Comparison of ENCODE assay signal across 8 mouse cellular contexts in genomic region chr17:51811086-51811868, GRCm38 (mm10). TPM values are rescaled to one million over a fixed set of nuclear protein-coding genes. Genes with fewer than 3 reads are reported as not detected.
DNase-seq lines count a peak whose midpoint lies in the region; ATAC-seq and TF ChIP-seq lines count a peak whose summit lies in the region.

No protein-coding gene starts in this region.

- no peaks in the 10 kb centered on the region; the same call in 1 of the 2 replicates for H3K36me3 ChIP-seq in heart, embryonic 13.5 days
- H3K36me3 ChIP-seq in kidney, embryonic 15.5 days: no peaks in the 10 kb centered on the region
- no peaks in the 10 kb centered on the region for H3K36me3 ChIP-seq in stomach, postnatal 0 days (ENCODE audit: control insufficient read depth, insufficient read depth, low read length)

- 4% methylated on average over 8 of the region's 8 CpGs for WGBS in heart, embryonic 13.5 days
- WGBS in kidney, embryonic 15.5 days: 8% methylated on average over 8 of the region's 8 CpGs
- 18% methylated on average over 8 of the region's 8 CpGs for WGBS in stomach, postnatal 0 days

- ATAC-seq in heart, embryonic 13.5 days (ENCODE audit: extremely low read depth, insufficient number of reproducible peaks, low FRiP score, low TSS enrichment): no peak
- no peak for ATAC-seq in kidney, embryonic 15.5 days (replicated peaks; ENCODE audit: low FRiP score)
- ATAC-seq in stomach, postnatal 0 days (ENCODE audit: low FRiP score, low TSS enrichment): no peak

- H3K4me2 ChIP-seq in heart, embryonic 13.5 days: peak overlapping the region; percentile 86
- H3K4me2 ChIP-seq in kidney, embryonic 15.5 days: peak overlapping the region; percentile 91
- peak overlapping the region; percentile 95 for H3K4me2 ChIP-seq in stomach, postnatal 0 days (replicated peaks; ENCODE audit: low read depth)

- no peak for TF ChIP-seq CTCF in stomach, postnatal 0 days (IDR thresholded peaks at IDR 0.05; ENCODE audit: low read depth)

- H3K27me3 ChIP-seq in heart, embryonic 13.5 days (replicated peaks): 0 out of 2 replicates have a peak, but pooled peaks cover 5% of the 10 kb centered on the region
- H3K27me3 ChIP-seq in kidney, embryonic 15.5 days: peaks cover 15% of the 10 kb centered on the region
- H3K27me3 ChIP-seq in stomach, postnatal 0 days (ENCODE audit: control insufficient read depth, insufficient read depth, low read length): no peaks in the 10 kb centered on the region

- H3K27ac ChIP-seq in heart, embryonic 13.5 days (replicated peaks): peak overlapping the region; percentile 92
- H3K27ac ChIP-seq in kidney, embryonic 15.5 days: no peak overlapping the region
- no peak overlapping the region for H3K27ac ChIP-seq in stomach, postnatal 0 days (replicated peaks)

- H3K4me3 ChIP-seq in heart, embryonic 13.5 days: peak overlapping the region; percentile 93
- peak overlapping the region; percentile 86 for H3K4me3 ChIP-seq in kidney, embryonic 15.5 days (replicated peaks)
- peak overlapping the region; percentile 85 for H3K4me3 ChIP-seq in stomach, postnatal 0 days (ENCODE audit: low read depth, low read length)

- peak overlapping the region; percentile 93 for H3K9ac ChIP-seq in heart, embryonic 13.5 days
- peak overlapping the region; percentile 72; the same call in 1 of the 2 replicates for H3K9ac ChIP-seq in kidney, embryonic 15.5 days
- H3K9ac ChIP-seq in stomach, postnatal 0 days (ENCODE audit: low read length): peak overlapping the region; percentile 72; the same call in 1 of the 2 replicates

- no peaks in the 10 kb centered on the region for H3K9me3 ChIP-seq in heart, embryonic 13.5 days
- no peaks in the 10 kb centered on the region for H3K9me3 ChIP-seq in kidney, embryonic 15.5 days (replicated peaks)
- H3K9me3 ChIP-seq in stomach, postnatal 0 days (ENCODE audit: control insufficient read depth, low read length): no peaks in the 10 kb centered on the region

- peak; percentile 64 for DNase-seq in 416B (ENCODE audit: low read depth)
- peak; percentile 19 for DNase-seq in Muller cell, postnatal 12 days (ENCODE audit: inconsistent ontology term)
- peak; percentile 67 for DNase-seq in embryo, embryonic 9.5 days (ENCODE audit: extremely low spot score)
- peak; percentile 33 to 60 for DNase-seq in lung, postnatal 4 days
- no peak for DNase-seq in stomach, postnatal 0 days (ENCODE audit: low spot score)
- DNase-seq in right cerebral cortex, adult 2 months (ENCODE audit: low spot score in 2 of 2): no peak

- peaks cover 33% of the 10 kb centered on the region for H3K4me1 ChIP-seq in heart, embryonic 13.5 days
- peaks cover 11% of the 10 kb centered on the region; the same call in 1 of the 2 replicates for H3K4me1 ChIP-seq in kidney, embryonic 15.5 days
- H3K4me1 ChIP-seq in stomach, postnatal 0 days (replicated peaks; ENCODE audit: control insufficient read depth, insufficient read depth): no peaks in the 10 kb centered on the region

- no peak for TF ChIP-seq EP300 in stomach, postnatal 0 days (optimal IDR thresholded peaks at IDR 0.05)

RNA-seq across cellular contexts. Expression of gene Satb1, which starts 21.8 kb away (rescaled TPM):
- 6.8 and 7.0 TPM in 2 replicates for polyA plus RNA-seq in heart, embryonic 13.5 days (2015; fragmentation: Nextera tagmentation; extraction: Ambion mirVana)
- 6.7 and 7.4 TPM in 2 replicates for polyA plus RNA-seq in kidney, embryonic 15.5 days (2015; fragmentation: Nextera tagmentation; extraction: Ambion mirVana)
- polyA plus RNA-seq in stomach, postnatal 0 days (2015; fragmentation: Nextera tagmentation; extraction: Ambion mirVana): 2.6 and 2.9 TPM in 2 replicates

Comparison
In these comparisons a context has a peak if more than half of its experiments do, and no peak if none do; other contexts are left out.
1. DNase-seq: peak in 416B (single experiment), Muller cell, postnatal 12 days (single experiment), embryo, embryonic 9.5 days (single experiment) and lung, postnatal 4 days (2 of 2); none in stomach, postnatal 0 days (single experiment) and right cerebral cortex, adult 2 months (0 of 2).
2. Peak in every context shown above with its lines, with median percentiles within 50 percentile points of each other: H3K4me2 ChIP-seq, H3K4me3 ChIP-seq and H3K9ac ChIP-seq.